Mouse (Mus musculus) bone marrow macrophage, adult 2 months (primary cell): ENCODE measurements around the gene Gcm1. TPM values are rescaled to one million over a fixed set of nuclear protein-coding genes. Genes with fewer than 3 reads are reported as not detected.

Experiments
- H3K27ac ChIP-seq: 2 replicates; pipeline ENCODE4 v1.5.1; 2012; ENCODE audit warnings: low read depth, low read length; ENCODE audit not compliant: insufficient read depth
- H3K4me1 ChIP-seq: 2 replicates; pipeline ENCODE4 v1.6.1; 2012; ENCODE audit warnings: low read length; ENCODE audit not compliant: control insufficient read depth, insufficient read depth
- H3K4me3 ChIP-seq: 2 replicates; pipeline ENCODE4 v1.5.1; 2012; ENCODE audit warnings: mild to moderate bottlenecking, low read length, moderate library complexity; ENCODE audit not compliant: insufficient read depth
- CTCF ChIP-seq: IDR thresholded peaks from 2 replicates; pipeline ENCODE4 v1.5.1; 2012; ENCODE audit warnings: low read depth, mild to moderate bottlenecking, low read length, moderate library complexity
- POLR2A ChIP-seq: IDR thresholded peaks from 2 replicates; pipeline ENCODE4 v1.6.1; 2012; ENCODE audit warnings: mild to moderate bottlenecking, low read depth, low read length, borderline replicate concordance
- polyA plus RNA-seq: library from polyadenylated mRNA; stranded (reverse); fragments of >200 nt; gene quantifications from 2 replicates; pipeline ENCODE4 v1.2.4, GENCODE M21; 2012; ENCODE audit not compliant: missing spikeins, insufficient read depth, insufficient read length

The Gcm1 gene
- polyA plus RNA-seq, 1 experiment = not detected

GRCm38 (mm10) chr9:78107582-78107911 is 55.8 kb downstream of the Gcm1 start:
- H3K4me1 ChIP-seq = peaks cover 40% of the 10 kb centered on the region
- TF ChIP-seq CTCF (no peak), POLR2A (no peak)
- peak overlapping the region; percentile 53; the same call in 1 of the 2 replicates for H3K27ac ChIP-seq
- peak overlapping the region; percentile 64 for H3K4me3 ChIP-seq

- no peak for TF ChIP-seq CTCF
- peak; percentile 63; the same call in 1 of the 2 replicates for TF ChIP-seq POLR2A
- H3K27ac ChIP-seq = peak overlapping the region; percentile 72
- H3K4me3 ChIP-seq = peak overlapping the region; percentile 64
- H3K4me1 ChIP-seq = peaks cover 40% of the 10 kb centered on the region
These were observed 56.4 kb downstream of the Gcm1 start for GRCm38 (mm10) chr9:78107912-78108795.

- Histone ChIP-seq H3K4me3 (peak within 1 kb of the TSS; percentile 64), H3K4me1 (peaks cover 40% of the 10 kb centered on the region), H3K27ac (peak within 1 kb of the TSS; percentile 72)
- TF ChIP-seq POLR2A (no peak), CTCF (no peak)
These were observed 57.1 kb downstream of the Gcm1 start, which contains the start of the genes Fbxo9 and Ick for GRCm38 (mm10) chr9:78108796-78109239. Gene Fbxo9, minus strand, starts transcription at chr9:78109065. Gene Ick, plus strand, starts transcription at chr9:78109192.

GRCm38 (mm10) chr9:78109656-78110055 is 57.9 kb downstream of the Gcm1 start:
- Histone ChIP-seq H3K27ac (no peak overlapping the region), H3K4me1 (peaks cover 36% of the 10 kb centered on the region), H3K4me3 (peak overlapping the region; percentile 64)
- TF ChIP-seq CTCF (no peak), POLR2A (no peak)

- TF ChIP-seq POLR2A = no peak
- TF ChIP-seq CTCF = no peak
- H3K4me3 ChIP-seq = no peak overlapping the region
- H3K27ac ChIP-seq = no peak overlapping the region
- H3K4me1 ChIP-seq = peaks cover 25% of the 10 kb centered on the region
These were observed 59.7 kb downstream of the Gcm1 start for GRCm38 (mm10) chr9:78111456-78111855.

GRCm38 (mm10) chr9:78112770-78113537 is 61.2 kb downstream of the Gcm1 start:
- Histone ChIP-seq H3K4me3 (peak overlapping the region; percentile 87), H3K27ac (peak overlapping the region; percentile 16; the same call in 1 of the 2 replicates), H3K4me1 (peaks cover 19% of the 10 kb centered on the region)
- TF ChIP-seq CTCF (peak; percentile 97), POLR2A (no peak)

GRCm38 (mm10) chr9:78113538-78113885 is 61.8 kb downstream of the Gcm1 start:
- peak overlapping the region; percentile 16; the same call in 1 of the 2 replicates for H3K27ac ChIP-seq
- no peak for TF ChIP-seq CTCF
- no peak for TF ChIP-seq POLR2A
- peak overlapping the region; percentile 87 for H3K4me3 ChIP-seq
- H3K4me1 ChIP-seq = peaks cover 19% of the 10 kb centered on the region

Other genes starting within 250 kb of the Gcm1 start
- gene Elovl5, start 134.6 kb upstream of the Gcm1 start, polyA plus RNA-seq = 52.2 and 56.9 TPM in 2 replicates
- gene Fbxo9, start 57.1 kb downstream of the Gcm1 start, polyA plus RNA-seq = 22.9 and 36.0 TPM in 2 replicates
- gene Ick, start 57.3 kb downstream of the Gcm1 start, polyA plus RNA-seq = 7.1 and 11.5 TPM in 2 replicates
- gene Gsta4, start 130.8 kb downstream of the Gcm1 start, polyA plus RNA-seq = not detected in 2 replicates
- gene Gsta1, start 178.7 kb downstream of the Gcm1 start, polyA plus RNA-seq = not detected in 2 replicates
- gene Gm3776, start 205.2 kb downstream of the Gcm1 start, polyA plus RNA-seq = not detected in 2 replicates
- gene Gm10639, start 238.0 kb downstream of the Gcm1 start, polyA plus RNA-seq = not detected in 2 replicates